Comparison of ENCODE assay signal across 8 mouse cellular contexts in genomic region chr10:121625006-121625405, GRCm38 (mm10). TPM values are rescaled to one million over a fixed set of nuclear protein-coding genes. Genes with fewer than 3 reads are reported as not detected.
DNase-seq lines count a peak whose midpoint lies in the region; ATAC-seq lines count a peak whose summit lies in the region.

No protein-coding gene starts in this region.

- peak; percentile 20 for DNase-seq in 3T3-L1 (ENCODE audit: low read depth, low spot score)
- no peak for DNase-seq in liver, embryonic 11.5 days (ENCODE audit: low spot score)
- no peak for DNase-seq in frontal cortex, adult 2 months (ENCODE audit: extremely low spot score in 1 of 2, low spot score in 1 of 2)
- DNase-seq in adrenal gland, adult (ENCODE audit: inconsistent age in 2 of 2, low spot score in 1 of 2): no peak
- DNase-seq in gastrocnemius, adult 8-10 months (ENCODE audit: low spot score in 2 of 2): no peak

- peak overlapping the region; percentile 91 for H3K4me3 ChIP-seq in erythroblast, embryonic 14.5 days (replicated peaks)
- peak overlapping the region; percentile 76 for H3K4me3 ChIP-seq in forebrain, embryonic 12.5 days (replicated peaks)
- peak overlapping the region; percentile 86 for H3K4me3 ChIP-seq in liver, embryonic 11.5 days (ENCODE audit: low read depth, low read length)

- ATAC-seq in erythroblast, adult 5-6 weeks (replicated peaks; ENCODE audit: low FRiP score, poor library complexity, severe bottlenecking): no peak
- no peak for ATAC-seq in forebrain, embryonic 12.5 days (ENCODE audit: low FRiP score)
- no peak for ATAC-seq in liver, embryonic 11.5 days (replicated peaks; ENCODE audit: low FRiP score)

- H3K9ac ChIP-seq in forebrain, embryonic 12.5 days: peak overlapping the region; percentile 88
- peak overlapping the region; percentile 96 for H3K9ac ChIP-seq in liver, embryonic 11.5 days (ENCODE audit: low read depth, low read length)

- 22% methylated on average over 9 of the region's 9 CpGs for WGBS in forebrain, embryonic 12.5 days
- WGBS in liver, embryonic 11.5 days: 8% methylated on average over 9 of the region's 9 CpGs

- H3K9me3 ChIP-seq in erythroblast, embryonic 14.5 days (ENCODE audit: control insufficient read depth, low read length): no peaks in the 10 kb centered on the region
- H3K9me3 ChIP-seq in forebrain, embryonic 12.5 days: no peaks in the 10 kb centered on the region
- no peaks in the 10 kb centered on the region for H3K9me3 ChIP-seq in liver, embryonic 11.5 days (ENCODE audit: control insufficient read depth, low read length)

- no peaks in the 10 kb centered on the region for H3K27me3 ChIP-seq in erythroblast, embryonic 14.5 days (ENCODE audit: control insufficient read depth)
- H3K27me3 ChIP-seq in forebrain, embryonic 12.5 days: no peaks in the 10 kb centered on the region
- H3K27me3 ChIP-seq in liver, embryonic 11.5 days (replicated peaks; ENCODE audit: control insufficient read depth, insufficient read depth, low read length): no peaks in the 10 kb centered on the region

- H3K36me3 ChIP-seq in erythroblast, embryonic 14.5 days (ENCODE audit: control insufficient read depth): peaks cover 35% of the 10 kb centered on the region
- peaks cover 24% of the 10 kb centered on the region for H3K36me3 ChIP-seq in forebrain, embryonic 12.5 days (replicated peaks)
- peaks cover 12% of the 10 kb centered on the region; the same call in 1 of the 2 replicates for H3K36me3 ChIP-seq in liver, embryonic 11.5 days (ENCODE audit: control insufficient read depth, insufficient read depth, low read length)

- peaks cover 36% of the 10 kb centered on the region for H3K4me1 ChIP-seq in erythroblast, embryonic 14.5 days (ENCODE audit: control insufficient read depth)
- H3K4me1 ChIP-seq in forebrain, embryonic 12.5 days: peaks cover 12% of the 10 kb centered on the region
- peaks cover 6% of the 10 kb centered on the region for H3K4me1 ChIP-seq in liver, embryonic 11.5 days (replicated peaks; ENCODE audit: control insufficient read depth, insufficient read depth, low read length)

- no peak overlapping the region for H3K27ac ChIP-seq in forebrain, embryonic 12.5 days
- H3K27ac ChIP-seq in liver, embryonic 11.5 days (ENCODE audit: low read depth, low read length): peak overlapping the region; percentile 92; the same call in 1 of the 2 replicates

- H3K4me2 ChIP-seq in forebrain, embryonic 12.5 days: peak overlapping the region; percentile 70
- peak overlapping the region; percentile 70 for H3K4me2 ChIP-seq in liver, embryonic 11.5 days

RNA-seq across cellular contexts. Expression of gene Xpot, which starts 1.1 kb away (rescaled TPM):
- 0.26 and 1.7 TPM in 2 replicates for polyA plus RNA-seq in erythroblast, embryonic 14.5 days (2012)
- total RNA-seq in erythroblast, adult 5-6 weeks (2015; ENCODE audit: low replicate concordance): 16.1 and 19.2 TPM in 2 replicates
- 26.0 and 43.5 TPM in 2 replicates for total RNA-seq in erythroblast, adult 5-6 weeks (2017; ENCODE audit: low replicate concordance)
- 59.0 and 63.1 TPM in 2 replicates for polyA plus RNA-seq in forebrain, embryonic 12.5 days (2016; fragmentation: Nextera tagmentation; extraction: Ambion mirVana)
- polyA plus RNA-seq in liver, embryonic 11.5 days (2014; fragmentation: Nextera tagmentation; extraction: Ambion mirVana): 103 and 114 TPM in 2 replicates
- 71.6 and 72.6 TPM in 2 replicates for polyA plus RNA-seq in frontal cortex, adult 2 months (2012; rRNA removed)
- 10 to 100 TPM; 24.2 to 32.8 (median 27.6) TPM for total RNA-seq in gastrocnemius, adult 8-10 months (2022)

RNA-seq across cellular contexts. Expression of gene D930020B18Rik, which starts 16.4 kb away (rescaled TPM):
- not detected in 2 replicates for polyA plus RNA-seq in erythroblast, embryonic 14.5 days (2012)
- not detected in 2 replicates for total RNA-seq in erythroblast, adult 5-6 weeks (2015; ENCODE audit: low replicate concordance)
- not detected in 2 replicates for total RNA-seq in erythroblast, adult 5-6 weeks (2017; ENCODE audit: low replicate concordance)
- polyA plus RNA-seq in forebrain, embryonic 12.5 days (2016; fragmentation: Nextera tagmentation; extraction: Ambion mirVana): 0.63 and 1.3 TPM in 2 replicates
- 0.39 TPM in 1 of 2 replicates, not detected in the other for polyA plus RNA-seq in liver, embryonic 11.5 days (2014; fragmentation: Nextera tagmentation; extraction: Ambion mirVana)
- 0.61 and 0.72 TPM in 2 replicates for polyA plus RNA-seq in frontal cortex, adult 2 months (2012; rRNA removed)
- total RNA-seq in gastrocnemius, adult 8-10 months (2022): not detected

RNA-seq across cellular contexts. Expression of gene Tbk1, which starts 38.4 kb away (rescaled TPM):
- polyA plus RNA-seq in erythroblast, embryonic 14.5 days (2012): 0.09 and 0.18 TPM in 2 replicates
- total RNA-seq in erythroblast, adult 5-6 weeks (2015; ENCODE audit: low replicate concordance): 57.1 and 60.0 TPM in 2 replicates
- total RNA-seq in erythroblast, adult 5-6 weeks (2017; ENCODE audit: low replicate concordance): 105 and 141 TPM in 2 replicates
- polyA plus RNA-seq in forebrain, embryonic 12.5 days (2016; fragmentation: Nextera tagmentation; extraction: Ambion mirVana): 37.5 and 39.4 TPM in 2 replicates
- polyA plus RNA-seq in liver, embryonic 11.5 days (2014; fragmentation: Nextera tagmentation; extraction: Ambion mirVana): 32.0 and 32.1 TPM in 2 replicates
- polyA plus RNA-seq in frontal cortex, adult 2 months (2012; rRNA removed): 45.2 and 50.4 TPM in 2 replicates
- 10 to 100 TPM in 2 of 4 experiments, 1 to 10 TPM in 2; 8.7 to 11.4 (median 10.0) TPM for total RNA-seq in gastrocnemius, adult 8-10 months (2022)

Comparison
In these comparisons a context has a peak if more than half of its experiments do, and no peak if none do; other contexts are left out.
1. RNA of gene Xpot, which starts 1.1 kb away (polyA plus RNA-seq): 103 to 114 TPM in liver, embryonic 11.5 days, 71.6 to 72.6 TPM in frontal cortex, adult 2 months and 59.0 to 63.1 TPM in forebrain, embryonic 12.5 days; 0.26 to 1.7 TPM in erythroblast, embryonic 14.5 days; every median in the first group is over 10 times any median in the second.
2. RNA of gene Tbk1, which starts 38.4 kb away (polyA plus RNA-seq): 45.2 to 50.4 TPM in frontal cortex, adult 2 months, 37.5 to 39.4 TPM in forebrain, embryonic 12.5 days and 32.0 to 32.1 TPM in liver, embryonic 11.5 days; 0.09 to 0.18 TPM in erythroblast, embryonic 14.5 days; every median in the first group is over 10 times any median in the second.
3. Peak in every context shown above with its lines, with median percentiles within 50 percentile points of each other: H3K4me3 ChIP-seq.